ENCODE assay signal across 23 mouse cellular contexts in genomic region chr15:4400096-4400495, GRCm38 (mm10). TPM values are rescaled to one million over a fixed set of nuclear protein-coding genes. Genes with fewer than 3 reads are reported as not detected.
A peak's percentile ranks its signal among the peaks of the same experiment; 100 is the strongest.
DNase-seq lines count a peak whose midpoint lies in the region; ATAC-seq lines count a peak whose summit lies in the region.
"Had no signal": no experiment of that assay in that cellular context is flagged by ENCODE, and none has a peak within 500 bp of the region (broad histone marks: within the 10 kb centered on the region; RNA-seq: fewer than 3 reads in every experiment).

No protein-coding gene starts in this region.

- H3K27me3 ChIP-seq in forebrain, embryonic 13.5 days, result no peaks in the 10 kb centered on the region
- no peaks in the 10 kb centered on the region for H3K27me3 ChIP-seq in forebrain, embryonic 16.5 days (replicated peaks; ENCODE audit: control insufficient read depth, insufficient read depth, low read length)
- H3K27me3 ChIP-seq: embryonic facial prominence, embryonic 13.5 days; heart, embryonic 12.5 days had no signal

- H3K27ac ChIP-seq in forebrain, embryonic 13.5 days, result no peak overlapping the region
- no peak overlapping the region for H3K27ac ChIP-seq in forebrain, embryonic 16.5 days (ENCODE audit: low read length)
- H3K27ac ChIP-seq: embryonic facial prominence, embryonic 13.5 days; gastrocnemius, adult 2 months; hindbrain, embryonic 10.5 days had no signal

- H3K9me3 ChIP-seq in forebrain, embryonic 13.5 days (replicated peaks), result no peaks in the 10 kb centered on the region
- H3K9me3 ChIP-seq in forebrain, embryonic 16.5 days (ENCODE audit: control insufficient read depth, low read length), result no peaks in the 10 kb centered on the region
- H3K9me3 ChIP-seq: embryonic facial prominence, embryonic 13.5 days had no signal

- intact Hi-C loops in left cerebral cortex, postnatal 25 days (cut with DNase I), result no loop called here

- H3K4me1 ChIP-seq in forebrain, embryonic 13.5 days, result peaks cover 8% of the 10 kb centered on the region
- H3K4me1 ChIP-seq in forebrain, embryonic 16.5 days (replicated peaks; ENCODE audit: control insufficient read depth, insufficient read depth, low read length), result no peaks in the 10 kb centered on the region
- H3K4me1 ChIP-seq: embryonic facial prominence, embryonic 13.5 days; heart, embryonic 12.5 days; hindbrain, embryonic 10.5 days had no signal

- WGBS in forebrain, embryonic 13.5 days, result 9% methylated on average over 4 of the region's 4 CpGs
- WGBS in forebrain, embryonic 16.5 days, result 10% methylated on average over 4 of the region's 4 CpGs

- H3K4me2 ChIP-seq in forebrain, embryonic 13.5 days, result no peak overlapping the region
- no peak overlapping the region for H3K4me2 ChIP-seq in forebrain, embryonic 16.5 days (ENCODE audit: low read length)
- H3K4me2 ChIP-seq: embryonic facial prominence, embryonic 13.5 days; heart, embryonic 12.5 days had no signal

- H3K9ac ChIP-seq in forebrain, embryonic 13.5 days, result no peak overlapping the region
- no peak overlapping the region for H3K9ac ChIP-seq in forebrain, embryonic 16.5 days (replicated peaks; ENCODE audit: low read depth, low read length)
- H3K9ac ChIP-seq: embryonic facial prominence, embryonic 13.5 days; heart, embryonic 12.5 days had no signal

- DNase-seq in cerebellum, adult 8-10 months, result peak; percentile 33
- DNase-seq in cerebellum, postnatal 10 days, result no peak
- peak; percentile 5 for DNase-seq in R1 (ENCODE audit: low read depth, low spot score)
- DNase-seq in mesoderm, embryonic 11.5 days (ENCODE audit: low read depth, low spot score), result peak; percentile 3
- no peak for DNase-seq in left cerebral cortex, postnatal 25 days (ENCODE audit: low spot score in 2 of 2)
- DNase-seq: adrenal gland, adult 8-10 months; adrenal gland, postnatal 36 days; B cell, adult 2 months; cerebellum, adult 11-12 months; gastrocnemius, adult 2 months; gastrocnemius, postnatal 25 days; kidney, adult 11 months had no signal

- 0 out of 2 replicates have a peak, but pooled peaks have one; percentile 19 for ATAC-seq in forebrain, embryonic 13.5 days
- no peak for ATAC-seq in forebrain, embryonic 16.5 days
- ATAC-seq: CD4-positive, CD25-positive, alpha-beta regulatory T cell, adult 4 months; hindbrain, embryonic 16.5 days; inflammation-experienced regulatory T-cells, adult 6 months; Patski had no signal

- no peaks in the 10 kb centered on the region for H3K36me3 ChIP-seq in forebrain, embryonic 13.5 days (ENCODE audit: poor library complexity, severe bottlenecking)
- no peaks in the 10 kb centered on the region for H3K36me3 ChIP-seq in forebrain, embryonic 16.5 days (ENCODE audit: control insufficient read depth, insufficient read depth)
- H3K36me3 ChIP-seq: embryonic facial prominence, embryonic 13.5 days; heart, embryonic 12.5 days; hindbrain, embryonic 10.5 days had no signal

- no peak overlapping the region for H3K4me3 ChIP-seq in forebrain, embryonic 13.5 days
- no peak overlapping the region for H3K4me3 ChIP-seq in forebrain, embryonic 16.5 days (replicated peaks; ENCODE audit: low read length)
- H3K4me3 ChIP-seq: embryonic facial prominence, embryonic 13.5 days; gastrocnemius, adult 2 months; heart, embryonic 12.5 days; hindbrain, embryonic 10.5 days had no signal

RNA-seq across cellular contexts. Expression of gene Plcxd3, which starts 24.8 kb away (rescaled TPM):
- polyA plus RNA-seq in forebrain, embryonic 13.5 days (2015; fragmentation: Nextera tagmentation; extraction: Ambion mirVana), result 34.2 and 34.9 TPM in 2 replicates
- 34.9 and 52.5 TPM in 2 replicates for polyA plus RNA-seq in forebrain, embryonic 16.5 days (2015; fragmentation: Nextera tagmentation; extraction: Ambion mirVana)
- 10 to 100 TPM; 37.4 to 37.7 TPM for total RNA-seq in left cerebral cortex, postnatal 25 days (2021)
- total RNA-seq: granulocyte monocyte progenitor cell, adult 5-6 weeks; MEL had no signal
- polyA plus RNA-seq: inflammation-experienced regulatory T-cells, adult 6 months; Patski had no signal

Comparison
In these comparisons a context has a peak if more than half of its experiments do, and no peak if none do; other contexts are left out.
1. DNase-seq: peak in cerebellum, adult 8-10 months (single experiment), R1 (single experiment) and mesoderm, embryonic 11.5 days (single experiment); none in cerebellum, postnatal 10 days (0 of 2) and left cerebral cortex, postnatal 25 days (0 of 2).